Mouse (Mus musculus) heart, embryonic 14.5 days (tissue): ENCODE measurements around the gene Ttc30a1. TPM values are rescaled to one million over a fixed set of nuclear protein-coding genes. Genes with fewer than 3 reads are reported as not detected.
"Not testable (repeated sequence)": the region's sequence is repeated elsewhere in the genome, so short reads cannot be mapped to it uniquely, and the experiment has no call there.

Experiments
- ATAC-seq: fragments of 200-750 bp; cut with Nextera tagmentation; 2 replicates; pipeline ENCODE4 v1.8.0; 2017; ENCODE audit warnings: low read depth, moderate TSS enrichment; ENCODE audit not compliant: insufficient number of reproducible peaks, insufficient read depth, low FRiP score
- H3K27ac ChIP-seq, 2 experiments: fragments of 200-500 bp in 1 of 2; fragments of 300-500 bp in 1 of 2; sonication (generic) in 1 of 2; replicated peaks in 1 of 2; 2 replicates each; pipeline ENCODE4 v1.5.1; 2012 to 2014; ENCODE audit warnings: low read depth in 2 of 2, low read length in 2 of 2, control low read depth in 1 of 2, mild to moderate bottlenecking in 1 of 2, mixed read lengths in 1 of 2; ENCODE audit not compliant: control insufficient read depth in 1 of 2, insufficient read depth in 1 of 2
- H3K27me3 ChIP-seq: fragments of 300-500 bp; sonication (generic); 2 replicates; pipeline ENCODE4 v1.6.1; 2014; ENCODE audit warnings: mild to moderate bottlenecking, low read length, control low read depth; ENCODE audit not compliant: control insufficient read depth, insufficient read depth
- H3K36me3 ChIP-seq: fragments of 300-500 bp; sonication (generic); 2 replicates; pipeline ENCODE4 v1.6.1; 2014; ENCODE audit warnings: mild to moderate bottlenecking, control low read depth, low read length, mixed read lengths; ENCODE audit not compliant: control insufficient read depth, insufficient read depth
- H3K4me1 ChIP-seq, 2 experiments: fragments of 200-500 bp in 1 of 2; fragments of 300-500 bp in 1 of 2; sonication (generic) in 1 of 2; 2 replicates each; pipeline ENCODE4 v1.6.1; 2012 to 2014; ENCODE audit warnings: low read length in 2 of 2, control low read depth in 1 of 2, mixed read lengths in 1 of 2; ENCODE audit not compliant: control insufficient read depth in 2 of 2, insufficient read depth in 2 of 2
- H3K4me2 ChIP-seq: fragments of 300-500 bp; sonication (generic); 2 replicates; pipeline ENCODE4 v1.6.1; 2014; ENCODE audit warnings: mild to moderate bottlenecking, low read length
- H3K4me3 ChIP-seq, 2 experiments: fragments of 200-500 bp in 1 of 2; fragments of 300-500 bp in 1 of 2; sonication (generic) in 1 of 2; 2 replicates each; pipeline ENCODE4 v1.5.1; 2012 to 2014; ENCODE audit warnings: low read length in 2 of 2, mild to moderate bottlenecking in 2 of 2, control low read depth in 1 of 2, low read depth in 1 of 2, moderate library complexity in 1 of 2; ENCODE audit not compliant: control insufficient read depth in 1 of 2, insufficient read depth in 1 of 2
- H3K9ac ChIP-seq: fragments of 300-500 bp; sonication (generic); 2 replicates; pipeline ENCODE4 v1.6.1; 2014; ENCODE audit warnings: mild to moderate bottlenecking, low read length
- H3K9me3 ChIP-seq: fragments of 300-500 bp; sonication (generic); 2 replicates; pipeline ENCODE4 v1.6.1; 2016; ENCODE audit warnings: low read length, control low read depth; ENCODE audit not compliant: control insufficient read depth
- WGBS: fragments of 180-500 bp; shearing (Covaris S2); extraction: QIAGEN DNeasy Blood & Tissue Kit; methylation state at CpG from one replicate; pipeline ENCODE4 v1.1.7; 2014; 5-methylcytosine and 5-hydroxymethylcytosine counted together
- polyA plus RNA-seq: library from polyadenylated mRNA; unstranded; fragments of >200 nt; fragmentation: Nextera tagmentation; extraction: Ambion mirVana; gene quantifications from 2 replicates; pipeline ENCODE4 v1.2.1, GENCODE M21; 2014

Ttc30a1 gene
- polyA plus RNA-seq, 1 experiment from 2014 or later = 6.5 TPM

GRCm38 (mm10) chr2:75950685-75951084 is 31.1 kb downstream of the Ttc30a1 start:
- H3K36me3 ChIP-seq = no peaks in the 10 kb centered on the region
- 72% methylated on average over 8 of the region's 8 CpGs for WGBS
- ATAC-seq = no peak

GRCm38 (mm10) chr2:75938117-75939063 is 43.4 kb downstream of the Ttc30a1 start, which contains the start of gene Ttc30b:
Ttc30b (minus strand) TSS chr2:75938585.
- 3% methylated on average over 33 of the region's 42 CpGs for WGBS
- peak within 1 kb of the TSS; percentile 59 to 71 for H3K4me3 ChIP-seq
- peak within 1 kb of the TSS; percentile 76 for H3K4me2 ChIP-seq
- peak within 1 kb of the TSS; percentile 68 to 87 for H3K27ac ChIP-seq
- H3K36me3 ChIP-seq = no peaks in the 10 kb centered on the region
- peak within 1 kb of the TSS; percentile 73 for H3K9ac ChIP-seq
- no peaks in the 10 kb centered on the region for H3K9me3 ChIP-seq
- peaks cover 0 to 16% of the 10 kb centered on the region in 2 experiments; a peak in 3 of 4 replicates for H3K4me1 ChIP-seq
- H3K27me3 ChIP-seq = no peaks in the 10 kb centered on the region
- peak; percentile 66 for ATAC-seq

More at GRCm38 (mm10) chr2:75950685-75951084, 31.1 kb downstream of the Ttc30a1 start:
- Histone ChIP-seq H3K27me3 (no peaks in the 10 kb centered on the region), H3K9ac (no peak overlapping the region), H3K27ac (no peak overlapping the region), H3K9me3 (no peaks in the 10 kb centered on the region), H3K4me3 (no peak overlapping the region), H3K4me1 (peaks cover 2 to 4% of the 10 kb centered on the region in 2 experiments; a peak in 2 of 4 replicates), H3K4me2 (no peak overlapping the region)

GRCm38 (mm10) chr2:75937520-75938116 is 44.1 kb downstream of the Ttc30a1 start:
- peak overlapping the region; percentile 59 to 71 for H3K4me3 ChIP-seq
- not testable (repeated sequence) for H3K27ac ChIP-seq, H3K36me3 ChIP-seq, H3K9me3 ChIP-seq, H3K27me3 ChIP-seq
- peak overlapping the region; percentile 73 for H3K9ac ChIP-seq
- peaks cover 0 to 21% of the 10 kb centered on the region in 2 experiments; a peak in 3 of 4 replicates for H3K4me1 ChIP-seq
- peak; percentile 31; the same call in 1 of the 2 replicates for ATAC-seq
- WGBS = 64% methylated on average over 14 of the region's 17 CpGs
- peak overlapping the region; percentile 76 for H3K4me2 ChIP-seq

- H3K36me3 ChIP-seq, H3K4me3 ChIP-seq, H3K27ac ChIP-seq, H3K9ac ChIP-seq, H3K27me3 ChIP-seq, ATAC-seq, H3K4me2 ChIP-seq, H3K9me3 ChIP-seq: not testable (repeated sequence)
- 78% methylated on average over 2 of the region's 2 CpGs for WGBS
- H3K4me1 ChIP-seq = peaks cover 0 to 21% of the 10 kb centered on the region in 2 experiments; a peak in 3 of 4 replicates
Measured at GRCm38 (mm10) chr2:75936685-75937084, 45.1 kb downstream of the Ttc30a1 start.

GRCm38 (mm10) chr2:75933541-75933940 is 48.2 kb downstream of the Ttc30a1 start:
- no peak for ATAC-seq
- Histone ChIP-seq H3K27me3 (no peaks in the 10 kb centered on the region), H3K36me3 (peaks cover 14% of the 10 kb centered on the region; the same call in 1 of the 2 replicates), H3K9me3 (no peaks in the 10 kb centered on the region), H3K4me3 (no peak overlapping the region), H3K27ac (peak overlapping the region; percentile 74 to 79), H3K4me1 (peaks cover 0 to 16% of the 10 kb centered on the region in 2 experiments; a peak in 3 of 4 replicates), H3K9ac (peak overlapping the region; percentile 55), H3K4me2 (peak overlapping the region; percentile 31; the same call in 1 of the 2 replicates)
- 27% methylated on average over 7 of the region's 7 CpGs for WGBS

- Histone ChIP-seq H3K9me3 (no peaks in the 10 kb centered on the region), H3K4me1 (peaks cover 0 to 16% of the 10 kb centered on the region in 2 experiments; a peak in 2 of 4 replicates), H3K27ac (no peak overlapping the region), H3K36me3 (peaks cover 31% of the 10 kb centered on the region), H3K9ac (no peak overlapping the region), H3K27me3 (no peaks in the 10 kb centered on the region), H3K4me2 (no peak overlapping the region), H3K4me3 (no peak overlapping the region)
- 78% methylated on average over 2 of the region's 2 CpGs for WGBS
- no peak for ATAC-seq
Measured at GRCm38 (mm10) chr2:75930941-75931340, 50.8 kb downstream of the Ttc30a1 start.

- no peak overlapping the region for H3K9ac ChIP-seq
- H3K36me3 ChIP-seq = peaks cover 37% of the 10 kb centered on the region
- H3K4me2 ChIP-seq = no peak overlapping the region
- no peaks in the 10 kb centered on the region for H3K9me3 ChIP-seq
- no peak overlapping the region for H3K27ac ChIP-seq
- H3K27me3 ChIP-seq = no peaks in the 10 kb centered on the region
- WGBS = 87% methylated on average over 6 of the region's 6 CpGs
- H3K4me1 ChIP-seq = peaks cover 0 to 16% of the 10 kb centered on the region in 2 experiments; a peak in 2 of 4 replicates
- H3K4me3 ChIP-seq = no peak overlapping the region
- ATAC-seq = no peak
Measured at GRCm38 (mm10) chr2:75929786-75930444, 51.9 kb downstream of the Ttc30a1 start.
